Mouse (Mus musculus): Measurements from ENCODE around the gene Efnb3. TPM values are rescaled to one million over a fixed set of nuclear protein-coding genes. Genes with fewer than 3 reads are reported as not detected.

Gene Efnb3
- total RNA-seq, 2 experiments from 2014 or later: 1.6 to 2.3 TPM

DNA sequence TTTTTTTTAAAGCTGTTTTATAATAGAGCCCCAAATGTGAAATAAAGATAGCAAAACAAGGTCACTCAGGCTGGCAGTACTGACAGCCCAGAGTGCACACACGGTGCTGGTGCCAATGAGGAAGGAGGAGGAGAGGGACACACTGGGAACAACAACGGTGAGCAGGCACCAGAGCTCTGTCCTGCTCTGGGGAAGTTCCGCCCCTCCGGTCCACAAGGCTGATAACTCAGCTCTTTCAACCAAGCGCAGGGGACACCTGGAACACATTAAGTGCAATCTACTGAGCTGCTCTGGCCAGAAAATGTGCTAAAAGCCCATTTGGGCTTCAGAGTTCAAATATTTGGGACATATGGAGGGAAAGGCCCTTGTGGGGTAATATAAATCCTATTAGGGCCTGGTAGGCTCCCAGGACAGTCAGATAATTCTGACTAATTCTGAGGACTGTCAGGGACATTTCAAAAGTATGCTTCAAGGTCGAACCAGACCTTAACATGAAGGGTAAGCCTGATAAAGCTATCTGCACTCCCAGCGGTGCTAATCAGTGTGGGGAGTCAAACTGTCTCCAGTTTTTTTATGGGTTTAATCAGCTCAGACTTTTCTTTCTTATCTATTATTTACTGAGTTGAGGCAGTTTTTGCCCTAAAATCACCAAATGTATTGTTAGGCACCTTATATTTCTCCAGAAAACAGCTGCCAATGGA, 49.1 kb downstream of the Efnb3 start:
- DNase-seq: no peak

Small RNA genes lying within 50 kb of the gene (microRNA-seq; reads per million reads assigned to microRNA genes)
- 0 reads per million in 2 experiments for gene Gm27493

Other genes starting within 250 kb of the Efnb3 start
- 1 to 10 TPM; 4.7 to 6.6 TPM for gene Cntrob, start 236.4 kb downstream of the Efnb3 start, total RNA-seq (2021)
- 10 to 100 TPM; 55.4 to 55.5 TPM for gene Trappc1, start 236.2 kb downstream of the Efnb3 start, total RNA-seq (2021)
- under 1 TPM; 0.42 to 0.93 TPM for gene Kcnab3, start 233.9 kb downstream of the Efnb3 start, total RNA-seq (2021)
- 1 to 10 TPM in 1 of 2 experiments, under 1 TPM in 1; 0.85 to 2.1 TPM for gene Rnf227, start 219.7 kb downstream of the Efnb3 start, total RNA-seq (2021)
- gene Chd3, start 190.8 kb downstream of the Efnb3 start, total RNA-seq (2021): 10 to 100 TPM; 39.0 to 59.5 TPM
- 10 to 100 TPM; 83.8 to 94.5 TPM for gene Naa38, start 164.7 kb downstream of the Efnb3 start, total RNA-seq (2021)
- gene Cyb5d1, start 164.6 kb downstream of the Efnb3 start, total RNA-seq (2021): 10 to 100 TPM; 18.8 to 22.3 TPM
- gene Tmem88, start 162.0 kb downstream of the Efnb3 start, total RNA-seq (2021): 10 to 100 TPM; 14.0 to 15.7 TPM
- 10 to 100 TPM; 35.9 to 47.5 TPM for gene Kdm6b, start 146.5 kb downstream of the Efnb3 start, total RNA-seq (2021)
- gene Dnah2, start 11.1 kb downstream of the Efnb3 start, total RNA-seq (2021): 1 to 10 TPM in 1 of 2 experiments, under 1 TPM in 1; 0.07 to 1.1 TPM
- 1 to 10 TPM; 4.3 to 5.5 TPM for gene Wrap53, start 20.1 kb upstream of the Efnb3 start, total RNA-seq (2021)
- 10 to 100 TPM; 30.9 to 41.2 TPM for gene Trp53, start 20.2 kb upstream of the Efnb3 start, total RNA-seq (2021)
- 100 to 1,000 TPM; 351 to 394 TPM for gene Atp1b2, start 45.7 kb upstream of the Efnb3 start, total RNA-seq (2021)
- under 1 TPM in 1 of 2 experiments, not detected in 1; 0.54 TPM for gene Shbg, start 57.7 kb upstream of the Efnb3 start, total RNA-seq (2021)
- 1 to 10 TPM; 5.6 to 5.7 TPM for gene Sat2, start 61.8 kb upstream of the Efnb3 start, total RNA-seq (2021)
- gene Fxr2, start 72.8 kb upstream of the Efnb3 start, total RNA-seq (2021): 10 to 100 TPM; 66.3 to 85.0 TPM
- gene Sox15, start 95.1 kb upstream of the Efnb3 start, total RNA-seq (2021): under 1 TPM in 1 of 2 experiments, not detected in 1; 0.32 TPM
- gene Mpdu1, start 102.4 kb upstream of the Efnb3 start, total RNA-seq (2021): 10 to 100 TPM; 21.1 to 21.3 TPM
- 10 to 100 TPM in 1 of 2 experiments, 1 to 10 TPM in 1; 6.1 to 14.1 TPM for gene Cd68, start 105.9 kb upstream of the Efnb3 start, total RNA-seq (2021)
- 100 to 1,000 TPM; 216 to 234 TPM for gene Eif4a1, start 112.2 kb upstream of the Efnb3 start, total RNA-seq (2021)
- gene Senp3, start 121.9 kb upstream of the Efnb3 start, total RNA-seq (2021): 10 to 100 TPM; 29.5 to 36.0 TPM
- gene Tnfsf13, start 125.6 kb upstream of the Efnb3 start, total RNA-seq (2021): 1 to 10 TPM; 1.6 to 2.1 TPM
- gene Tnfsf12, start 135.6 kb upstream of the Efnb3 start, total RNA-seq (2021): 10 to 100 TPM; 15.9 to 17.6 TPM
- gene Tnfsfm13, start 135.9 kb upstream of the Efnb3 start, total RNA-seq (2021): 1 to 10 TPM; 2.9 to 4.5 TPM
- 10 to 100 TPM; 45.9 to 49.4 TPM for gene Polr2a, start 198.4 kb upstream of the Efnb3 start, total RNA-seq (2021)
- not detected for gene Slc35g3, start 201.8 kb upstream of the Efnb3 start, total RNA-seq (2021)
- 10 to 100 TPM; 21.0 to 29.3 TPM for gene Zbtb4, start 205.7 kb upstream of the Efnb3 start, total RNA-seq (2021)
- 100 to 1,000 TPM; 105 to 124 TPM for gene Chrnb1, start 235.7 kb upstream of the Efnb3 start, total RNA-seq (2021)
- 10 to 100 TPM; 10.5 to 12.2 TPM for gene Fgf11, start 241.7 kb upstream of the Efnb3 start, total RNA-seq (2021)
- not detected for gene Tmem102, start 245.4 kb upstream of the Efnb3 start, total RNA-seq (2021)

Measured in gastrocnemius, postnatal 10 days (tissue).